Mouse (Mus musculus) lung, embryonic 15.5 days (tissue): ENCODE data around the gene Borcs6. TPM values are rescaled to one million over a fixed set of nuclear protein-coding genes. Genes with fewer than 3 reads are reported as not detected.

Source experiments
- ATAC-seq: fragments of 200-750 bp; cut with Nextera tagmentation; 2 replicates; pipeline ENCODE4 v1.8.0; 2017; ENCODE audit warnings: moderate number of reproducible peaks, borderline replicate concordance; ENCODE audit not compliant: low FRiP score, low TSS enrichment; ENCODE audit errors: extremely low read depth
- H3K27ac ChIP-seq: fragments of 300-500 bp; sonication (generic); 2 replicates; pipeline ENCODE4 v1.5.1; 2015; ENCODE audit warnings: moderate library complexity, mild to moderate bottlenecking, inconsistent platforms
- H3K27me3 ChIP-seq: fragments of 300-500 bp; sonication (generic); 2 replicates; pipeline ENCODE4 v1.6.1; 2015; ENCODE audit warnings: inconsistent platforms
- H3K36me3 ChIP-seq: fragments of 300-500 bp; sonication (generic); 2 replicates; pipeline ENCODE4 v1.6.1; 2015; ENCODE audit warnings: inconsistent platforms
- H3K4me1 ChIP-seq: fragments of 300-500 bp; sonication (generic); 2 replicates; pipeline ENCODE4 v1.6.1; 2015; ENCODE audit warnings: inconsistent platforms
- H3K4me2 ChIP-seq: fragments of 300-500 bp; sonication (generic); 2 replicates; pipeline ENCODE4 v1.6.1; 2015; ENCODE audit warnings: inconsistent platforms, mild to moderate bottlenecking, moderate library complexity
- H3K4me3 ChIP-seq: fragments of 300-500 bp; sonication (generic); 2 replicates; pipeline ENCODE4 v1.5.1; 2015; ENCODE audit warnings: mild to moderate bottlenecking, inconsistent platforms
- H3K9ac ChIP-seq: fragments of 300-500 bp; sonication (generic); 2 replicates; pipeline ENCODE4 v1.6.1; 2015; ENCODE audit warnings: inconsistent platforms
- H3K9me3 ChIP-seq: fragments of 300-500 bp; sonication (generic); 2 replicates; pipeline ENCODE4 v1.6.1; 2016; ENCODE audit warnings: inconsistent platforms
- WGBS: fragments of 180-500 bp; shearing (Covaris S2); methylation state at CpG from one replicate; pipeline ENCODE4 v1.1.7; 2015; 5-methylcytosine and 5-hydroxymethylcytosine counted together
- polyA plus RNA-seq: library from polyadenylated mRNA; unstranded; fragments of >200 nt; fragmentation: Nextera tagmentation; extraction: Ambion mirVana; gene quantifications from 2 replicates; pipeline ENCODE4 v1.2.1, GENCODE M21; 2015

Borcs6 gene
- polyA plus RNA-seq, 1 experiment from 2014 or later: 10.3 TPM

DNA sequence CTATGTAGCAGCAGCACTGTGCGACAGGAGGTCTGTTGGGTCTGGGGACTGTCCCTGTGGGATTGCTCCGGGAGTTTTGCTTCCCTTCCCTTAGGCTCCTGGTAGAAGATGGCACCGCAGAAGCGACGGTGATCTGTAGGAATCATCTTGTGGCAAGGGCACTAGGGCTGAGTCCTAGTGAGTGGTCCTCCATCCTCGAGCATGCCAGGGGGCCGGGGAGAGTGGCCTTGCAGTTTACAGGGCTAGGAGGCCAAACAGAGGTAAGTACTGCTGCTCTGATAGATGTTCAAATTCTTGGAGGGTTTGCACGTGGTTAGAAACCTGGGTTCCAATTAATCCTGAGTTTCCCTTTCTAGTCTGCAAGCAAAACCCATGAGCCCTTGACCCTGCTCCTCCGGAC, 24.1 kb upstream of the Borcs6 start:
- Histone ChIP-seq H3K9ac (no peak overlapping the region), H3K4me2 (peak overlapping the region; percentile 59), H3K9me3 (no peaks in the 10 kb centered on the region), H3K27me3 (no peaks in the 10 kb centered on the region), H3K36me3 (peaks cover 57% of the 10 kb centered on the region), H3K4me1 (peaks cover 29% of the 10 kb centered on the region), H3K4me3 (no peak overlapping the region; the same call in 1 of the 2 replicates), H3K27ac (peak overlapping the region; percentile 65)
- ATAC-seq: no peak
- 83% methylated on average over 9 of the region's 9 CpGs for WGBS

DNA sequence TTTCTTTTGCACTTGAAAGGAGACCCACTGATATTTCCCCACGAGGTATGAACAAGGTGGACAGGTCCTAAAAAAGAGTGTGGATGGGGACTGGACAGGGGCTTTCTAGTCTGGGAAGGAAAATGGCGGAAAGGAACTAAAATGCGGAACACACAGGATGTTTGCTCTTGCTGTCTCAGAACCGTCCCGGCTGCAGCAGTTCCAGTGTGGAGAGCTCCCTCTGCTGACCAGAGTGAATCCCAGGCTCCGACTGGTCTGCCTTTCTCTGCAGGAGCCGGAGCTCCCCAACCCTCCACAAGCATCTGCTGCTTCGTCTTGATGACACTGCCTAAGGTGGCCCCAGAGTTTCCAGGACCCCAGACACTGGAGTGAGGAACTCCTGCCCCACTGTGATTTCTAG, 23.7 kb upstream of the Borcs6 start:
- no peaks in the 10 kb centered on the region for H3K27me3 ChIP-seq
- H3K4me3 ChIP-seq: no peak overlapping the region; the same call in 1 of the 2 replicates
- peak; percentile 11; the same call in 1 of the 2 replicates for ATAC-seq
- H3K9me3 ChIP-seq: no peaks in the 10 kb centered on the region
- H3K4me1 ChIP-seq: peaks cover 29% of the 10 kb centered on the region
- H3K4me2 ChIP-seq: peak overlapping the region; percentile 59
- 5% methylated on average over 8 of the region's 8 CpGs for WGBS
- H3K36me3 ChIP-seq: peaks cover 52% of the 10 kb centered on the region
- no peak overlapping the region for H3K9ac ChIP-seq
- peak overlapping the region; percentile 65 for H3K27ac ChIP-seq

DNA sequence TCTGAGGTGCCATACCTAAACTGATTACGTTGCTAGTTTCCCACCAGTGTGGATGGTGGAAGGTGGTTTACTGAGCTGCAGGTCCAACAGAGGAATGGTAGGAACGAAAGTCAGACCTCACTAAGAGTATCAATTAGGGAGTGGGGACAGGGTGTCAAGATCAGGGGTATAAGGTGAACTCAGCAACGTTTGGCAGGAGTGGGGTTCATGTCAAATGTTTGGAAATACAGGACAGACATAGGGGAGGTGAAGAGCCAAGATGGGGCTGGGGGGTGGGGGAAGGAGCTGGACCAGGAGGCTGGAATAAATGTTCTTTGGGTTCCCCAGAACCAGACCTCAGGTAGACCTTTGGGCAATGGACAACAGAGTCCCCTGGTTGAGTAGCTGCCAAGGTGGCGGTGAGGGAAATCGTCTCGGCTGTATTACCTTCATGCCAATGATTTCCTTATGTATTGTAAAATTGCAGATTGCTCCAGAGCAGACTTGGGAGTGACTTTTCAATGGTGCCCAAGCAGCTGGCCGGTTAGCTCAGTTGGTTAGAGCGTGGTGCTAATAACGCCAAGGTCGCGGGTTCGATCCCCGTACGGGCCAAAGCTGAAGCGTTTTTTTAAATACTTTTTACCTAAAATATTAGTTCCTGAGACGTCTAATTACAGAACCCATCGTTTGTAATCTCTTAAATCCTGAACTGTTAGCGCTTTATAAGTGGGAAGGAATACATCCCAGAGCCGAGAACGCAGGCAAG, 22.9 kb upstream of the Borcs6 start:
- Histone ChIP-seq H3K9me3 (no peaks in the 10 kb centered on the region), H3K4me1 (peaks cover 29% of the 10 kb centered on the region), H3K27ac (peak overlapping the region; percentile 86), H3K4me2 (peak overlapping the region; percentile 59), H3K9ac (peak overlapping the region; percentile 69), H3K36me3 (peaks cover 44% of the 10 kb centered on the region), H3K27me3 (no peaks in the 10 kb centered on the region), H3K4me3 (peak overlapping the region; percentile 65)
- no peak for ATAC-seq
- whole genome bisulfite sequencing: 8% methylated on average over 20 of the region's 20 CpGs

DNA sequence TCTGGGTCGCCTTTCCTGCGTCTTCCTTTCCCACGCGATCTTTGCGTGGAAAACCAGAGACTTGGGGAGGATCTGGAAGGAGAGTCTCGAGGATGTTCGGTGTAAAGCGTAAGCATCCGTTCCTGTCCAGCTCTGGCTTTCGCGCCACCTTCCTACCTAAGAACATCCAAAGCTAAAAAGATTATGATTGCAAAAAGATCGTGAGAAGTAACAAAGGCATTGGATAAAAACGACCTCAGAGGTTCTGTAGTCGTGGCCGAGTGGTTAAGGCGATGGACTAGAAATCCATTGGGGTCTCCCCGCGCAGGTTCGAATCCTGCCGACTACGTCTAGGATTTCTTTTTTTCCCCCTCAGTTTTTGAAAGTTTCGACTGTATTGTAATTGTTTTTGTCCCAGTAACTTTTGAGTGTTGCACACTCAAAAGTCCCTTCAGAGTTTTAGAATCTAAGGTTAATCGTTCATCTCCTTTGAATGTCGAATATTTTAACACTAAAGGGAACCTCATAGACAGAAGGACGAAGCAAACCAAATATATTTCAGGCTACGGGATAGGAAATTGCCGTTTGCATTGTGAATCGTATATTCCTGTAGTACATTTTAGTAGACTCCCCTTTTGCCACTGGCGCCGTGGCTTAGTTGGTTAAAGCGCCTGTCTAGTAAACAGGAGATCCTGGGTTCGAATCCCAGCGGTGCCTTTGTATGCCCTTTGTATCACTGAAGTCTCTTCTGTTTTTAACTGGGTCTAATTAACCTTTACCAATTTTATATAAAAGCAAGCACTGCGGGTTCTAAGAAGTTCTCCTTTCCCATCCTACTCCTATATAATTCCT, 22.1 kb upstream of the Borcs6 start:
- Histone ChIP-seq H3K36me3 (peaks cover 38% of the 10 kb centered on the region), H3K9me3 (no peaks in the 10 kb centered on the region), H3K4me2 (peak overlapping the region; percentile 59), H3K4me3 (peak overlapping the region; percentile 65), H3K27ac (peak overlapping the region; percentile 86), H3K9ac (peak overlapping the region; percentile 69), H3K27me3 (no peaks in the 10 kb centered on the region), H3K4me1 (peaks cover 29% of the 10 kb centered on the region)
- under 1% methylated on average over 34 of the region's 34 CpGs for WGBS
- ATAC-seq: 0 out of 2 replicates have a peak, but pooled peaks have one; percentile 21

DNA sequence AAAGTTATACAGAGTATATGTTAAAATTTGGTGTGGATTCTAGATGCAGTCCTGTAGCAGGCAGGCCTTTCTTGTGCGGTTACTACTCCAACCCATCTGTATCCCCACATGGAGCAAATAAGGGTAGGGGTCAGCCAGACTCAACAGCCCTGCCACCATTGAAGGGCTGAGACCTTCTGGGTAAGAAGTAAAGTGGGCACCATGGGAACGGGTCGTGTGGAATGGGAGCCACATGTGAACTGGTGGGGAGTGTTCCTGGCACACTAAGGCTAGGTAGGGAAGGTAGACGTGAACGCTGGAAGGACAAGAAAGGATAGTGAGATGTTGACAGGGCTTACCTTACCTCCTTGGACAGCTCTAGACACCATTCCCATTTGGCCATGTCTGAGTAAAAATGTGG, 21.3 kb upstream of the Borcs6 start:
- Histone ChIP-seq H3K4me3 (no peak overlapping the region), H3K27ac (no peak overlapping the region), H3K9ac (no peak overlapping the region), H3K4me1 (peaks cover 29% of the 10 kb centered on the region), H3K9me3 (no peaks in the 10 kb centered on the region), H3K36me3 (peaks cover 31% of the 10 kb centered on the region), H3K4me2 (peak overlapping the region; percentile 82; the same call in 1 of the 2 replicates), H3K27me3 (no peaks in the 10 kb centered on the region)
- 68% methylated on average over 5 of the region's 5 CpGs for WGBS
- ATAC-seq: no peak

DNA sequence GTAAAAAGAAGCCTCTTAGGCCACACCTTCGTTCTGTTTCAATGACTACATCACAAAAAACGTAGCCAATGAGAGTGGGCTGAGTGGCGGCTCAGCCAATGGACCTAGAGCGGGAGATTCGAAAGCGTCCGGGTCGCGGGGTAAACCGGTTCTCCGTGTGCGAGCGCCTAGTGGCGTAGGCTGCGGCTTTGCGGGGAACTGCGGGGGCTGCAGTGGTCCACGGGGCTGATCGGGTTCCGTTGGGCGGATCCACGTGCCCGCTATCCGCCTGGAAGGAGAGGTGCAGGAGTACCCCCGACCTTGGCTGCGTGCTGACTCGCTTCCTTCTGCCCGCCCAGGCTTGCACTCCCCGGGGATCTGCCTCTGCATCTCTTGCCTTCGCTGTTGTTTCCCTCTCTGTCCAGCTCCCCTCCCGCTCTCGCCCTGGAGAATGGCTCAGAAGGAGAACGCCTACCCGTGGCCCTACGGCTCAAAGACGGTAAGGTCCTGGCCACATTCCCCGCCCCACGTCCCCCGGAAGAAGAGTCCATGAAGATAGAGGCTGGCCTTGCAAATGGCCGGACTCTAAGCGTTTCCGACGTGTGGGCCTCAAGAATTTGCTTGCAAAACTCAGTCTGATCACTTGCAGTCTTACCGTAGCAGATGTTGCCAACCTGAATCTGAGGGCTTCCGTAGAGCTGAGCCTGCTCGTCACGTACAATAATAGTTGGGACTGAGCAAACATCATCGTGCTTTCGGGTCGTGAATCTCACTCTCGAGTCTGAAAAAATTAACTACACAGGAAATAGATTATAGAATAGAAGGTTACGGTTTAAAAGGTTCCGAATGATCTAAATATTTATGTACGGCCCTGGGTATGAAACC, 13.8 kb upstream of the Borcs6 start, which contains the start of gene Aurkb:
TSS of gene Aurkb (plus strand) at position 117 of the 864 bp plus-strand sequence.
- Histone ChIP-seq H3K4me2 (peak within 1 kb of the TSS; percentile 74), H3K27me3 (no peaks in the 10 kb centered on the region), H3K36me3 (peaks cover 19% of the 10 kb centered on the region), H3K9ac (peak within 1 kb of the TSS; percentile 78), H3K4me1 (peaks cover 32% of the 10 kb centered on the region), H3K27ac (peak within 1 kb of the TSS; percentile 95), H3K4me3 (peak within 1 kb of the TSS; percentile 75), H3K9me3 (no peaks in the 10 kb centered on the region)
- under 1% methylated on average over 54 of the region's 54 CpGs for WGBS
- peak; percentile 72 for ATAC-seq

DNA sequence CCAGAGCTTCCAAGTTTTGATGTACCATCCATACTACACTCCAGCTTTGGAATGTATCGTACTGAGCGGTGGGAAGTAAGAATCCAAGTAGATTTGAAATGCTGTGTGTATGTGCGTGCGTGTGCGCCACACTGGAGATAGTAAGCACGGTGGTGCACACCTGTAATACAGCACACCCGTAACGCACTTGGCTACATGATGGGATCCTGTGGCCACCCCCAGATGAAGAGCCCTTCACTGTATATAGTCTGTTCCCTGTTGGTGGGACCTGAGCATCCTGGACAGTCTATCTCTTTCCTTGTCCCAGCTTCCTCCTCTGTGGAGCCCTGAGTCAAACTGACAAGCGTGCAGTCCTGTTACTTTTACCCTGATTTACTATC, 13.1 kb upstream of the Borcs6 start:
- Histone ChIP-seq H3K27ac (peak overlapping the region; percentile 95), H3K9ac (peak overlapping the region; percentile 78), H3K36me3 (peaks cover 24% of the 10 kb centered on the region), H3K4me2 (peak overlapping the region; percentile 74), H3K4me3 (peak overlapping the region; percentile 75), H3K9me3 (no peaks in the 10 kb centered on the region), H3K27me3 (no peaks in the 10 kb centered on the region), H3K4me1 (peaks cover 32% of the 10 kb centered on the region)
- 6% methylated on average over 9 of the region's 9 CpGs for WGBS
- no peak for ATAC-seq

DNA sequence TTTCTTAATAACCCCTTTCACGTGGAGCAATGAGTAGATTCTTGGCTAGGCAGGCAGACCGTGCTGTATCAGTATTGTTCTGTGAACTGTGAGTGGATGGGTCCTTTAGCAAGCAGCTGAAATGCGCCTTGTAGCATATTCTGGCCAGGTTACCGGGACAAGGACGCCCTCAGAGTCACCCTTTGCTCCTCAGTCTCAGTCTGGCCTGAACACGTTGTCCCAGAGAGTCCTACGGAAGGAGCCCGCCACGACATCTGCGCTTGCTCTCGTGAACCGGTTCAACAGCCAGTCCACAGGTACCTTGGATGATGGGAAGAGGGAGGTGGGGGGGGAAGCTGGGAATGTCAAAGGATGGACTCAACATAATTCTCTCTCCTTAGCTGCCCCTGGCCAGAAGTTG, 11.9 kb upstream of the Borcs6 start:
- no peak overlapping the region for H3K27ac ChIP-seq
- H3K4me1 ChIP-seq: peaks cover 32% of the 10 kb centered on the region
- no peaks in the 10 kb centered on the region for H3K9me3 ChIP-seq
- 0 out of 2 replicates have a peak overlapping the region, but pooled peaks have one; percentile 75 for H3K4me3 ChIP-seq
- H3K27me3 ChIP-seq: no peaks in the 10 kb centered on the region
- ATAC-seq: no peak
- H3K4me2 ChIP-seq: peak overlapping the region; percentile 74
- H3K9ac ChIP-seq: no peak overlapping the region
- H3K36me3 ChIP-seq: peaks cover 29% of the 10 kb centered on the region
- 78% methylated on average over 12 of the region's 12 CpGs for WGBS

DNA sequence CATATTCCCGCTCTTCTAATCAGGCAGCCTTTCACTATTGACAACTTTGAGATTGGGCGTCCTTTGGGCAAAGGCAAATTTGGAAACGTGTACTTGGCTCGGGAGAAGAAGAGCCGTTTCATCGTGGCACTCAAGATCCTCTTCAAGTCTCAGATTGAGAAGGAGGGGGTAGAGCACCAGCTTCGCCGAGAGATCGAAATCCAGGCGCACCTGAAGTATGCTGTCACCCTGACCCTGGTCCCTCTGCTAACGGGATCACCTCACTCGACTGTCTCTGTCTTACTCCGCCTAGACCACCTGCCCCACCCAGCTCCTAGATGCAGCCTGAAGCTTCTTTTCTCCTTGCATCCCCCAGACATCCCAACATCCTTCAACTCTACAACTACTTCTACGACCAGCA, 11.4 kb upstream of the Borcs6 start:
- no peak overlapping the region for H3K4me3 ChIP-seq
- WGBS: 86% methylated on average over 14 of the region's 14 CpGs
- peaks cover 29% of the 10 kb centered on the region for H3K36me3 ChIP-seq
- ATAC-seq: no peak
- peak overlapping the region; percentile 74; the same call in 1 of the 2 replicates for H3K4me2 ChIP-seq
- H3K4me1 ChIP-seq: peaks cover 32% of the 10 kb centered on the region
- H3K27me3 ChIP-seq: no peaks in the 10 kb centered on the region
- no peaks in the 10 kb centered on the region for H3K9me3 ChIP-seq
- no peak overlapping the region for H3K27ac ChIP-seq
- H3K9ac ChIP-seq: no peak overlapping the region

DNA sequence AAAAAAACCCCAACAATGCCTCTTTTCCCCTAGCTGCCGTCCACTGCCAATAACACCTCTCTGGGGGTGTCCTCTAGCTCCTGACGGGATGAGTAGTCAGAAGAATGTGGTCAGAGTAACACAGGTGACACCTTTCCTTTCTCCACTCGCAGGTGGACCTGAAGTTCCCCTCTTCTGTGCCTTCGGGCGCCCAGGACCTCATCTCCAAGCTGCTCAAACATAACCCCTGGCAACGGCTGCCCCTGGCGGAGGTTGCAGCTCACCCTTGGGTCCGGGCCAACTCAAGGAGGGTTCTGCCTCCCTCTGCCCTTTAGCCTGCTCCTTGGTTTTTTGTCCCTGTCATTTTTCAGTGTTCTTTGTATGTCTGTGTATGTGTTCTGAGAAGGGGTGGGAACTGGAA, 8.8 kb upstream of the Borcs6 start:
- no peak overlapping the region for H3K4me3 ChIP-seq
- H3K9ac ChIP-seq: no peak overlapping the region
- WGBS: 89% methylated on average over 8 of the region's 8 CpGs
- ATAC-seq: no peak
- no peaks in the 10 kb centered on the region for H3K27me3 ChIP-seq
- H3K9me3 ChIP-seq: no peaks in the 10 kb centered on the region
- H3K4me2 ChIP-seq: no peak overlapping the region
- no peak overlapping the region for H3K27ac ChIP-seq
- peaks cover 32% of the 10 kb centered on the region for H3K4me1 ChIP-seq
- H3K36me3 ChIP-seq: peaks cover 36% of the 10 kb centered on the region

DNA sequence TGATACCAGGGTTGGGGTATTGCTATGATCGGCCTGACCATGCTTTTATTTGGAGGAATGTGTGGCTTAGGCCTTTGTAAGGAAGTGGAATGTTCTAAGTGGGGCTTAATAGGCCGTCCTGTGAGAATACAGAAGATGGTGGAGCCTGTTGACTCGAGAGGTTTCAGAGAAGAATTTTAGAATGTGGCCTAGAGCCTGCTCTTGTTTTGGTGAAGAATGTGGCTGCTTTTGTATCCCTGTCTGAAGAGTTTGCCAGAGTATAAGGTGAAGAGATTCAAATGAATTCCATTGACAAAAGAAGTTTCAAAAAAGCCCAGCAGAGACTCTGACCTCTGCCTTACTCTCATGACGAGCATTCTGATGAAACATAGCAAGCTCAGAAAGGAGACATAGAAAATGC, 7.7 kb upstream of the Borcs6 start:
- whole genome bisulfite sequencing: 77% methylated on average over 4 of the region's 4 CpGs
- H3K9ac ChIP-seq: no peak overlapping the region
- H3K4me1 ChIP-seq: peaks cover 27% of the 10 kb centered on the region
- no peaks in the 10 kb centered on the region for H3K27me3 ChIP-seq
- H3K4me3 ChIP-seq: no peak overlapping the region
- H3K36me3 ChIP-seq: peaks cover 36% of the 10 kb centered on the region
- H3K9me3 ChIP-seq: no peaks in the 10 kb centered on the region
- no peak overlapping the region for H3K4me2 ChIP-seq
- no peak overlapping the region for H3K27ac ChIP-seq
- ATAC-seq: no peak
